Mouse (Mus musculus): ENCODE results near the gene Dpp4. TPM values are rescaled to one million over a fixed set of nuclear protein-coding genes. Genes with fewer than 3 reads are reported as not detected.

Dpp4 gene
- polyA plus RNA-seq, 1 experiment from 2014 or later = 0.82 TPM

GRCm38 (mm10) chr2:62341061-62341733 is 70.8 kb downstream of the Dpp4 start:
- Histone ChIP-seq H3K27me3 (ENCODE audit: control insufficient read depth, insufficient read depth, low read length) (no peaks in the 10 kb centered on the region), H3K27ac (ENCODE audit: low read depth, low read length) (no peak overlapping the region), H3K9ac (ENCODE audit: low read depth, low read length) (no peak overlapping the region), H3K9me3 (ENCODE audit: control insufficient read depth, low read length) (no peaks in the 10 kb centered on the region), H3K36me3 (ENCODE audit: control insufficient read depth, insufficient read depth, low read length) (no peaks in the 10 kb centered on the region), H3K4me1 (replicated peaks; ENCODE audit: control insufficient read depth, insufficient read depth, low read length) (no peaks in the 10 kb centered on the region), H3K4me3 (ENCODE audit: low read depth, low read length) (no peak overlapping the region), H3K4me2 (replicated peaks; ENCODE audit: low read depth, low read length) (no peak overlapping the region)
- WGBS = 73% methylated on average over 3 of the region's 3 CpGs
- ATAC-seq (ENCODE audit: low FRiP score) (peak; percentile 48; the same call in 1 of the 2 replicates), DNase-seq (ENCODE audit: low spot score) (no peak)

- ATAC-seq (ENCODE audit: low FRiP score) = no peak
- H3K36me3 ChIP-seq (ENCODE audit: control insufficient read depth, insufficient read depth, low read length) = no peaks in the 10 kb centered on the region
- WGBS = 79% methylated on average over 4 of the region's 4 CpGs
Observed at GRCm38 (mm10) chr2:62339222-62339944, 72.6 kb downstream of the Dpp4 start.

GRCm38 (mm10) chr2:62337086-62337485 is 74.9 kb downstream of the Dpp4 start:
- DNase-seq (ENCODE audit: low spot score) (no peak), ATAC-seq (ENCODE audit: low FRiP score) (no peak)
- no peak overlapping the region for H3K27ac ChIP-seq (ENCODE audit: low read depth, low read length)
- no peaks in the 10 kb centered on the region for H3K36me3 ChIP-seq (ENCODE audit: control insufficient read depth, insufficient read depth, low read length)
- H3K4me3 ChIP-seq (ENCODE audit: low read depth, low read length) = no peak overlapping the region
- H3K4me1 ChIP-seq (replicated peaks; ENCODE audit: control insufficient read depth, insufficient read depth, low read length) = no peaks in the 10 kb centered on the region
- no peak overlapping the region for H3K9ac ChIP-seq (ENCODE audit: low read depth, low read length)
- no peaks in the 10 kb centered on the region for H3K9me3 ChIP-seq (ENCODE audit: control insufficient read depth, low read length)
- no peaks in the 10 kb centered on the region for H3K27me3 ChIP-seq (ENCODE audit: control insufficient read depth, insufficient read depth, low read length)
- H3K4me2 ChIP-seq (replicated peaks; ENCODE audit: low read depth, low read length) = no peak overlapping the region
- WGBS = 87% methylated on average over 7 of the region's 7 CpGs

More at GRCm38 (mm10) chr2:62339222-62339944, 72.6 kb downstream of the Dpp4 start:
- Histone ChIP-seq H3K27ac (ENCODE audit: low read depth, low read length) (no peak overlapping the region), H3K9ac (ENCODE audit: low read depth, low read length) (no peak overlapping the region), H3K27me3 (ENCODE audit: control insufficient read depth, insufficient read depth, low read length) (no peaks in the 10 kb centered on the region), H3K4me3 (ENCODE audit: low read depth, low read length) (no peak overlapping the region), H3K4me1 (replicated peaks; ENCODE audit: control insufficient read depth, insufficient read depth, low read length) (no peaks in the 10 kb centered on the region), H3K4me2 (replicated peaks; ENCODE audit: low read depth, low read length) (no peak overlapping the region), H3K9me3 (ENCODE audit: control insufficient read depth, low read length) (no peaks in the 10 kb centered on the region)
- no peak for DNase-seq (ENCODE audit: low spot score)

- H3K36me3 ChIP-seq (ENCODE audit: control insufficient read depth, insufficient read depth, low read length) = no peaks in the 10 kb centered on the region
- no peak overlapping the region for H3K27ac ChIP-seq (ENCODE audit: low read depth, low read length)
- no peak overlapping the region for H3K4me3 ChIP-seq (ENCODE audit: low read depth, low read length)
- no peak overlapping the region for H3K4me2 ChIP-seq (replicated peaks; ENCODE audit: low read depth, low read length)
- H3K27me3 ChIP-seq (ENCODE audit: control insufficient read depth, insufficient read depth, low read length) = no peaks in the 10 kb centered on the region
- DNase-seq (ENCODE audit: low spot score) (no peak), ATAC-seq (ENCODE audit: low FRiP score) (no peak)
- WGBS = 90% methylated on average over 4 of the region's 4 CpGs
- H3K9me3 ChIP-seq (ENCODE audit: control insufficient read depth, low read length) = no peaks in the 10 kb centered on the region
- H3K9ac ChIP-seq (ENCODE audit: low read depth, low read length) = no peak overlapping the region
- no peaks in the 10 kb centered on the region for H3K4me1 ChIP-seq (replicated peaks; ENCODE audit: control insufficient read depth, insufficient read depth, low read length)
Observed at GRCm38 (mm10) chr2:62334397-62335243, 77.4 kb downstream of the Dpp4 start.

DNA sequence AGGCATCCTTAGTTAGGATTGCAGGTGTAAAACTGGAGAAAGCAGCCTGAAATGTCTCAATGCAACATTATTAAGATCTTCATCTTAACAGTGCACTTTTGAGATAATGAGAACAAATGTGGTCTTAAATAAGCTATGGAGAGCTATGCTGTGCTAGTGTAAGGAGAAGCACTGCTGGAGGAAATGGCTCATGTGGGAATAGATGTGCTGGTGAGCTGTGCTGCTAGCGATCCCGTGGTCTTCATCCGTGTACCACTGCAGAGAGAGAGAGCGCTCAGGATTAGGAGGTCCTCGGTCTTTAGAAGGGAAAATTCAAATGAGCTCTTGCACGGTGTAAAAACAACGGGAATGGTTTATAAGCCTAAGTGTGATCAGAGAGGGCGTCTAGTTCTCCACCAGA is 79.6 kb downstream of the Dpp4 start:
- no peak overlapping the region for H3K9ac ChIP-seq (ENCODE audit: low read depth, low read length)
- H3K4me2 ChIP-seq (replicated peaks; ENCODE audit: low read depth, low read length) = no peak overlapping the region
- 83% methylated on average over 8 of the region's 8 CpGs for WGBS
- no peak for DNase-seq (ENCODE audit: low spot score)
- ATAC-seq (ENCODE audit: low FRiP score) = no peak
- no peaks in the 10 kb centered on the region for H3K27me3 ChIP-seq (ENCODE audit: control insufficient read depth, insufficient read depth, low read length)
- H3K36me3 ChIP-seq (ENCODE audit: control insufficient read depth, insufficient read depth, low read length) = no peaks in the 10 kb centered on the region
- H3K4me1 ChIP-seq (replicated peaks; ENCODE audit: control insufficient read depth, insufficient read depth, low read length) = no peaks in the 10 kb centered on the region
- no peak overlapping the region for H3K4me3 ChIP-seq (ENCODE audit: low read depth, low read length)
- no peaks in the 10 kb centered on the region for H3K9me3 ChIP-seq (ENCODE audit: control insufficient read depth, low read length)
- H3K27ac ChIP-seq (ENCODE audit: low read depth, low read length) = no peak overlapping the region

DNA sequence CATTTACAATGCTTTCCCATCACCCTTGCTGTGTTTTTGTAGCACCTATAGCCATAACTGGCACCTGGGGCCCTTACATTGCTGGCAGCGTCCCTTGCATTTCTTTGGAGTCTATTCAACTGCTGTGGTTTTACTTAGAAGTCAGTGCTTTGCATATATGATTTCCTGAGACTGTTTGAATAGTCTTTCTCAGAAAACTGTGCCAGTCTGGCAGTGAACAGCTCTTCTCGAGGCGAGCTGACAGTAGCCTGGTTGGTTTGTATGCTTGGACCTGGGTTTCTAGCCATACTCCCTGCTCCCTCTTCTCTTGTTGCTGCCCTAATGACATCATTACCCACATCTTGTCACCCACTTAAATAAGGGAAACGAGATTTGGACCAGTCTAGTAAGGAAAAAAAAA is 80.1 kb downstream of the Dpp4 start:
- H3K4me3 ChIP-seq (ENCODE audit: low read depth, low read length) = no peak overlapping the region
- no peak overlapping the region for H3K4me2 ChIP-seq (replicated peaks; ENCODE audit: low read depth, low read length)
- no peaks in the 10 kb centered on the region for H3K36me3 ChIP-seq (ENCODE audit: control insufficient read depth, insufficient read depth, low read length)
- no peak overlapping the region for H3K27ac ChIP-seq (ENCODE audit: low read depth, low read length)
- no peak for ATAC-seq (ENCODE audit: low FRiP score)
- no peaks in the 10 kb centered on the region for H3K27me3 ChIP-seq (ENCODE audit: control insufficient read depth, insufficient read depth, low read length)
- H3K9me3 ChIP-seq (ENCODE audit: control insufficient read depth, low read length) = no peaks in the 10 kb centered on the region
- no peak for DNase-seq (ENCODE audit: low spot score)
- no peak overlapping the region for H3K9ac ChIP-seq (ENCODE audit: low read depth, low read length)
- WGBS = 84% methylated on average over 4 of the region's 4 CpGs
- no peaks in the 10 kb centered on the region for H3K4me1 ChIP-seq (replicated peaks; ENCODE audit: control insufficient read depth, insufficient read depth, low read length)

DNA sequence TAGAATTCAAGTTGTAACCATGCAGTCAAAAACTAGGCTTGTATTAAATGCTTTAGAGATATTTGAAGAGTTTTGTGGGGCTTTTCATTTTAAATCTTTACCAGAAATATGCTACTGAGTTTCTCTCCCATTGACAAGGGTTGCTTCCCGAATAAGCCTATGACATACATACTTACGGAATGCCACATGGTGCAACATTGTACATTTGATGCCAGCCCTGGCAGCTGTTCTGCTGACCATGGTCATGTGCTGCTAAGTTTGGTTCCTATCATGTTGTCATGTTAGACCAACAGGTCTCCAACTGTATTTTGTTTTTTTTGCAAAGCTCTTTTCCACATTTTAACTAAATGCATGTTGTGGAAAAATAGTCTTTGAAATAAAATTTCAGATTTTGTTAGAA is 86.6 kb downstream of the Dpp4 start:
- no peak for DNase-seq (ENCODE audit: low spot score)

DNA sequence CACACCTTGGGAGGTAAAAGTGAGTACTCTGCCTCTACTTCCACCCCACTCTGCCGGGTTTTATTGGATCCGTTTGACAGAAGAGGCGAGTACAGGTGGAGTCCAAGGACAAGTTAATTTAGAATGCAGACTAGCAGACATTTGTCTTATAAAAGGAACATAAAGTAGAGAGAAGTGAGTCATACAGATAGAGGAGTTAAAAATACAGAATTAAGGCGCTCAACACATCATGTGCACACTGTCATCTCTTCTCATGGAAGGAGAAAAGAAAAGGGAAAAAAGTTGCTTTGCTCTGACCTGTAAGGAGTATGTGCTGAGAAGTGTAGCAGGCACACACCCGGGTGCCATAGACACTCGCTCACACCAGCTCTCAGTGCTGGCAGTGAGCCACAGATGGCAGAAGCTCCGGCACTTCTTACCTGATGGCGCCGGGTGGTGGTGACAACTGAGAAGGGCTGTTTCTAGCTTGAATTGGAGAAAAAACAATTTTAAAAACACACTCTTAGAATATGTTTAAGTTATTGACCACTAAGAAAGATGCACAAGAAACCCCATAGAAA is 88.9 kb downstream of the Dpp4 start:
- Histone ChIP-seq H3K36me3 (ENCODE audit: control insufficient read depth, insufficient read depth, low read length) (no peaks in the 10 kb centered on the region), H3K27ac (ENCODE audit: low read depth, low read length) (no peak overlapping the region), H3K4me2 (replicated peaks; ENCODE audit: low read depth, low read length) (no peak overlapping the region), H3K27me3 (ENCODE audit: control insufficient read depth, insufficient read depth, low read length) (no peaks in the 10 kb centered on the region), H3K4me1 (replicated peaks; ENCODE audit: control insufficient read depth, insufficient read depth, low read length) (no peaks in the 10 kb centered on the region), H3K9me3 (ENCODE audit: control insufficient read depth, low read length) (no peaks in the 10 kb centered on the region), H3K9ac (ENCODE audit: low read depth, low read length) (no peak overlapping the region), H3K4me3 (ENCODE audit: low read depth, low read length) (no peak overlapping the region)
- no peak for DNase-seq (ENCODE audit: low spot score)
- 86% methylated on average over 9 of the region's 9 CpGs for WGBS
- ATAC-seq (ENCODE audit: low FRiP score) = no peak

More for the DNA sequence above, 86.6 kb downstream of the Dpp4 start:
- Histone ChIP-seq H3K27ac (ENCODE audit: low read depth, low read length) (no peak overlapping the region), H3K36me3 (ENCODE audit: control insufficient read depth, insufficient read depth, low read length) (no peaks in the 10 kb centered on the region), H3K27me3 (ENCODE audit: control insufficient read depth, insufficient read depth, low read length) (no peaks in the 10 kb centered on the region), H3K4me3 (ENCODE audit: low read depth, low read length) (no peak overlapping the region), H3K9ac (ENCODE audit: low read depth, low read length) (no peak overlapping the region), H3K4me1 (replicated peaks; ENCODE audit: control insufficient read depth, insufficient read depth, low read length) (no peaks in the 10 kb centered on the region), H3K9me3 (ENCODE audit: control insufficient read depth, low read length) (no peaks in the 10 kb centered on the region), H3K4me2 (replicated peaks; ENCODE audit: low read depth, low read length) (no peak overlapping the region)
- no peak for ATAC-seq (ENCODE audit: low FRiP score)
- 93% methylated on average over 2 of the region's 2 CpGs for WGBS
